Mouse (Mus musculus): ENCODE data around the gene C2cd2l. TPM values are rescaled to one million over a fixed set of nuclear protein-coding genes. Genes with fewer than 3 reads are reported as not detected.

The C2cd2l gene
- polyA plus RNA-seq, 1 experiment from 2014 or later = 7.5 TPM

DNA sequence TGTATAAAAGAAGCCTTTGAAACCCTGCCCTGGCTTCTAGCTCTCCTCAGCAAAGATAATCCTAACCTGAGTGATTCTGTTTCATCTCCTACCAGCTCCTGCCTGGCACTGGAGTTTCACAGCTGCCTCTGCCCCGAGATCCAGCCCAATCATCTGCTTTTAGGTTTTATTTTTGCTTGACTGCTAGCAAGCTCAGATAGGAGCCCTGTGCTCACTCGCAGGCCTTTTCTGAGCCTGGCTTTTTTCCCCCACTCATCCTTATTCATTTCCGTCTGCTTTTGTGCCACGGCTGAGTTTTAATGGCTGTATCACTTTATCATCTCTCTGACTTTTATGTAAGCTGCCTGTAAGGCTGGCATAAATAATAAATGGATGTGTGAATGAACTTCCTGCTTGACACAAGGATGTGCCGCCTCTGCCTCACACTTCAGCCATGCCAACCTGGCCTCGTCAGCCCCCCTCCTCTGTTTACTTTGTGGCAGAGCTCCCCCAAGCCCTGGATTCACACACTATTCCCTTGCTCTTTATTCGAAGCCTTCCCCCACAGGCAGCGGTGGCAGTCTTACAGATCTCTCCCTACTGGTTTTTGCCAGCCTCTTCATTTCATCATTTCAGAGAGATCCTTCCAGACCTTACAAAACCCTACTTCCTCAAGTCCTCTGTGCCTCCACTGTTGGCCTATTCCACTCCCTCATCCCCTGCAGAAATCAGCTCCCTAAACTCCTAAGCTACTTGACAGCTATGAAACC is 53.4 kb downstream of the C2cd2l start:
- 38% methylated on average over 8 of the region's 8 CpGs for WGBS
- DNase-seq (ENCODE audit: low spot score) = no peak
- Histone ChIP-seq H3K4me2 (replicated peaks; ENCODE audit: low read depth) (peak overlapping the region; percentile 85), H3K4me1 (replicated peaks; ENCODE audit: control insufficient read depth, insufficient read depth) (0 out of 2 replicates have a peak, but pooled peaks cover 2% of the 10 kb centered on the region), H3K4me3 (ENCODE audit: low read depth, low read length) (peak overlapping the region; percentile 56), H3K27ac (replicated peaks) (peak overlapping the region; percentile 97), H3K9me3 (ENCODE audit: control insufficient read depth, low read length) (no peaks in the 10 kb centered on the region), H3K27me3 (ENCODE audit: control insufficient read depth, insufficient read depth, low read length) (no peaks in the 10 kb centered on the region), H3K36me3 (ENCODE audit: control insufficient read depth, insufficient read depth, low read length) (no peaks in the 10 kb centered on the region), H3K9ac (ENCODE audit: low read length) (peak overlapping the region; percentile 94; the same call in 1 of the 2 replicates)
- no peak for ATAC-seq (ENCODE audit: low FRiP score, low TSS enrichment)
- TF ChIP-seq EP300 (optimal IDR thresholded peaks at IDR 0.05) (no peak), CTCF (IDR thresholded peaks at IDR 0.05; ENCODE audit: low read depth) (no peak)

DNA sequence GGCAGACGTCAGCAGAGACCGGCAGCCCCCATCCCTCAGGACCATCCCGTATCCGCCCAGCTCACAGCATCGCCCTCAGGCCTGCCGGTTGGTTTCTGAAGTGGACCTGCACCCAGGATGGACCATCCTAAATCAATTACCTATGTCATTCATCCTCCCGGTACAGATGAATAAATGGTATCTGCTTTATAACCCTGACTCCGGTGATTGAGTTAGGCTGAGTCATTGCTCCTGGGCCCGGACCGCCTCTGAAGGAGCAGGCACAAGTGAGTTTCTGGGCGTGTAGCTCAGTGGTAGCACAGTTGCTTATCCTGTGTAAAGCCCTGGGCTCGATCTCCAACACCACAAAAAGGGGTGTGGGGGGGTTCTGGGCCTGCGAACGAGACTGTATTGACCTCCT is 58.7 kb downstream of the C2cd2l start:
- WGBS = 73% methylated on average over 14 of the region's 14 CpGs
- no peaks in the 10 kb centered on the region for H3K27me3 ChIP-seq (ENCODE audit: control insufficient read depth, insufficient read depth, low read length)
- H3K4me1 ChIP-seq (replicated peaks; ENCODE audit: control insufficient read depth, insufficient read depth) = no peaks in the 10 kb centered on the region
- ATAC-seq (ENCODE audit: low FRiP score, low TSS enrichment) (no peak), DNase-seq (ENCODE audit: low spot score) (no peak)
- H3K27ac ChIP-seq (replicated peaks) = no peak overlapping the region; the same call in 1 of the 2 replicates
- H3K9me3 ChIP-seq (ENCODE audit: control insufficient read depth, low read length) = no peaks in the 10 kb centered on the region
- H3K4me2 ChIP-seq (replicated peaks; ENCODE audit: low read depth) = no peak overlapping the region
- no peak for TF ChIP-seq CTCF (IDR thresholded peaks at IDR 0.05; ENCODE audit: low read depth)
- TF ChIP-seq EP300 (optimal IDR thresholded peaks at IDR 0.05) = no peak
- no peak overlapping the region for H3K9ac ChIP-seq (ENCODE audit: low read length)
- H3K4me3 ChIP-seq (ENCODE audit: low read depth, low read length) = no peak overlapping the region
- no peaks in the 10 kb centered on the region for H3K36me3 ChIP-seq (ENCODE audit: control insufficient read depth, insufficient read depth, low read length)

Small RNA genes within 50 kb of the gene (microRNA-seq; reads per million reads assigned to microRNA genes)
- gene Gm44335 = not detected

Other genes with a start within 250 kb of the C2cd2l start
- not detected in 2 replicates for gene Mfrp, start 218.6 kb downstream of the C2cd2l start, polyA plus RNA-seq (2015; fragmentation: Nextera tagmentation; extraction: Ambion mirVana)
- gene C1qtnf5, start 213.0 kb downstream of the C2cd2l start, polyA plus RNA-seq (2015; fragmentation: Nextera tagmentation; extraction: Ambion mirVana) = 5.3 and 6.5 TPM in 2 replicates
- 0.05 TPM in 1 of 2 replicates, not detected in the other for gene Gm49380, start 206.8 kb downstream of the C2cd2l start, polyA plus RNA-seq (2015; fragmentation: Nextera tagmentation; extraction: Ambion mirVana)
- gene Rnf26, start 206.8 kb downstream of the C2cd2l start, polyA plus RNA-seq (2015; fragmentation: Nextera tagmentation; extraction: Ambion mirVana) = 22.0 and 22.2 TPM in 2 replicates
- gene Mcam, start 185.8 kb downstream of the C2cd2l start, polyA plus RNA-seq (2015; fragmentation: Nextera tagmentation; extraction: Ambion mirVana) = 43.9 and 44.5 TPM in 2 replicates
- 4.9 and 5.7 TPM in 2 replicates for gene Cbl, start 86.2 kb downstream of the C2cd2l start, polyA plus RNA-seq (2015; fragmentation: Nextera tagmentation; extraction: Ambion mirVana)
- not detected in 2 replicates for gene Ccdc153, start 79.6 kb downstream of the C2cd2l start, polyA plus RNA-seq (2015; fragmentation: Nextera tagmentation; extraction: Ambion mirVana)
- gene Pdzd3, start 68.8 kb downstream of the C2cd2l start, polyA plus RNA-seq (2015; fragmentation: Nextera tagmentation; extraction: Ambion mirVana) = 0.08 and 0.13 TPM in 2 replicates
- 9.2 and 10.7 TPM in 2 replicates for gene Nlrx1, start 51.7 kb downstream of the C2cd2l start, polyA plus RNA-seq (2015; fragmentation: Nextera tagmentation; extraction: Ambion mirVana)
- 1.4 TPM in 2 replicates for gene Abcg4, start 31.7 kb downstream of the C2cd2l start, polyA plus RNA-seq (2015; fragmentation: Nextera tagmentation; extraction: Ambion mirVana)
- gene Hinfp, start 14.6 kb downstream of the C2cd2l start, polyA plus RNA-seq (2015; fragmentation: Nextera tagmentation; extraction: Ambion mirVana) = 8.9 and 9.4 TPM in 2 replicates
- gene Dpagt1, start 5.7 kb upstream of the C2cd2l start, polyA plus RNA-seq (2015; fragmentation: Nextera tagmentation; extraction: Ambion mirVana) = 26.9 and 27.8 TPM in 2 replicates
- 78.7 and 93.6 TPM in 2 replicates for gene H2afx, start 14.4 kb upstream of the C2cd2l start, polyA plus RNA-seq (2015; fragmentation: Nextera tagmentation; extraction: Ambion mirVana)
- gene Hmbs, start 23.9 kb upstream of the C2cd2l start, polyA plus RNA-seq (2015; fragmentation: Nextera tagmentation; extraction: Ambion mirVana) = 68.8 and 71.5 TPM in 2 replicates
- 15.8 and 18.2 TPM in 2 replicates for gene Vps11, start 41.4 kb upstream of the C2cd2l start, polyA plus RNA-seq (2015; fragmentation: Nextera tagmentation; extraction: Ambion mirVana)
- gene Hyou1, start 59.2 kb upstream of the C2cd2l start, polyA plus RNA-seq (2015; fragmentation: Nextera tagmentation; extraction: Ambion mirVana) = 18.0 and 18.5 TPM in 2 replicates
- gene Slc37a4, start 76.6 kb upstream of the C2cd2l start, polyA plus RNA-seq (2015; fragmentation: Nextera tagmentation; extraction: Ambion mirVana) = 18.1 and 18.4 TPM in 2 replicates
- 2,137 and 2,228 TPM in 2 replicates for gene Rps25, start 86.9 kb upstream of the C2cd2l start, polyA plus RNA-seq (2015; fragmentation: Nextera tagmentation; extraction: Ambion mirVana)
- gene Trappc4, start 87.3 kb upstream of the C2cd2l start, polyA plus RNA-seq (2015; fragmentation: Nextera tagmentation; extraction: Ambion mirVana) = 95.9 and 97.6 TPM in 2 replicates
- 16.4 and 16.6 TPM in 2 replicates for gene Ccdc84, start 98.3 kb upstream of the C2cd2l start, polyA plus RNA-seq (2015; fragmentation: Nextera tagmentation; extraction: Ambion mirVana)
- gene Foxr1, start 120.9 kb upstream of the C2cd2l start, polyA plus RNA-seq (2015; fragmentation: Nextera tagmentation; extraction: Ambion mirVana) = 0.05 TPM in 1 of 2 replicates, not detected in the other
- gene Upk2, start 134.7 kb upstream of the C2cd2l start, polyA plus RNA-seq (2015; fragmentation: Nextera tagmentation; extraction: Ambion mirVana) = 5.4 and 7.0 TPM in 2 replicates
- gene Bcl9l, start 162.5 kb upstream of the C2cd2l start, polyA plus RNA-seq (2015; fragmentation: Nextera tagmentation; extraction: Ambion mirVana) = 5.2 and 6.1 TPM in 2 replicates
- gene Cxcr5, start 241.6 kb upstream of the C2cd2l start, polyA plus RNA-seq (2015; fragmentation: Nextera tagmentation; extraction: Ambion mirVana) = 0.13 and 0.21 TPM in 2 replicates

Data from stomach, postnatal 0 days (tissue).